Mouse (Mus musculus): Measurements from ENCODE around the gene Ifrd1.

- TF ChIP-seq CTCF (IDR thresholded peaks at IDR 0.05; ENCODE audit: low read depth) = no peak
- no peak for TF ChIP-seq EP300 (IDR thresholded peaks at IDR 0.05; ENCODE audit: low read depth)
These were observed 8.2 kb upstream of the Ifrd1 start for GRCm38 (mm10) chr12:40256543-40256942.
